Mouse (Mus musculus) mouse embryonic stem cell (cell line): ENCODE data around the gene Gm43552.

Source experiments
- in situ Hi-C, 2 experiments: fragments of 300-500 bp; cut with MboI; formaldehyde crosslinking; loops; 1 replicate in 1 of 2; 3 replicates in 1 of 2; pipeline ENCODE4 v1.14.3; 2019 to 2020; ENCODE audit warnings: low sequenced_read_pairs in 2 of 2, low pct_unique_long_range_greater_than_20kb in 1 of 2, mixed read lengths in 1 of 2; ENCODE audit not compliant: unreplicated experiment in 1 of 2

The Gm43552 gene

GRCm38 (mm10) chr5:65454771-65455170 is 37.9 kb downstream of the Gm43552 start:
- in situ Hi-C loops = no loop called here

DNA sequence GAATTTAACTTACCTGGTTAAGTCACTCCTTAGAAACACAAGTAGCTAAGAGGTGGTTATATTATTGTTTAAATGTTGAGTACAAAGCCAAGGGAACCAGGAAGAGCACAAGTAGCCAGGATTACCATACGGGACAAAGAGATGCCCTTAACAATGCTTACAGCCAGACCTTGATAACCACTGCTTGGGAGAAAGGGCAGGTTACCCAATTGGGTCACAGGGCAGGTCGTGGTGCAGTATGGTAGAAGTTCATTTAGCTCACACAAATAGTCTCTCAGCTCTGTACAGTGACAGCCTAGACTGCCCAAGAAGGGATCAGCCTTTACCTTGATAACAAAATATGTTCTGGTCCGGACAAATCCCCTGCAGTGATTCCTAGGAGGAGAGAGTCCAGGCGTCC is 43.7 kb downstream of the Gm43552 start:
- in situ Hi-C loops = no loop called here

DNA sequence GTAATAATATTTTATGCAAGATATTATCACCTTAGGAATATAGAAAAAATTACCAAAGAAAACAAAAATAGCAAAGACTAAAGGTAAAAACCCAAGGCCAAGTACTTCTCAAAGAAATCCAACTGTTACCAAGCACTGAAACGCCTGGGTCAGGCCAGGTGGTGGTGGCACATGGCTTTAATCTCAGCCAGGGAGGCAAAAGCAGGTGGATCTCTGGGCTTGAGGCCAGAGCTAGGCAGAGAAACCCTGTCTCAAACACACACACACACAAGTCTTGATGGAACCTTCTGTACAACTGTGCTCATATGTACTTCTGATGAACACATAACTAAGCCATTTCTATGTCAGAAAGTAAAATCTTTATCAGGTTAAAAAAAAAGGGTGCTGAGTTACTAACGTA is 44.8 kb downstream of the Gm43552 start:
- in situ Hi-C loops = no loop called here

DNA sequence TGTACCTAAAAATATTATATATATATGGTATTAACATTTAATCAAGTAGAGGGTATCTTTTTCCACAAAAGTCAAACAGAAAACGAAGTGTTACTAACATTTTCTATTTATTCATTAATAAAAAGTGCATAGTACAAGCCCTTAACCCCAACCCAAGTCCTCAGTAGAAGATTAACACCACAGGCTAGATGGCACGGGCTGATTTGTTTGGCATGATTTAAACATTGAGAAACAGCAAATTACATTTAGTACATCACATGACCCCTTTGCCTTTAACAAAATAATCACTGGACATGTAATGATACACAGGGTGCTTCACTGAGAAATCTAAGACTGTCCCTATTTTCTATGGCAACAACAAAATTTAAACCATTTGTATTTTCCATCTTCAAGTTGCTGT is 45.9 kb downstream of the Gm43552 start:
- in situ Hi-C loops = no loop called here

GRCm38 (mm10) chr5:65444981-65445380 is 47.7 kb downstream of the Gm43552 start:
- in situ Hi-C loops = no loop called here

GRCm38 (mm10) chr5:65438041-65438440 is 54.6 kb downstream of the Gm43552 start:
- in situ Hi-C loops = no loop called here

GRCm38 (mm10) chr5:65435806-65436561 is 56.6 kb downstream of the Gm43552 start, which contains the start of gene Ugdh:
Gene Ugdh, minus strand, starts transcription at chr5:65435949.
- in situ Hi-C loops = no loop called here

DNA sequence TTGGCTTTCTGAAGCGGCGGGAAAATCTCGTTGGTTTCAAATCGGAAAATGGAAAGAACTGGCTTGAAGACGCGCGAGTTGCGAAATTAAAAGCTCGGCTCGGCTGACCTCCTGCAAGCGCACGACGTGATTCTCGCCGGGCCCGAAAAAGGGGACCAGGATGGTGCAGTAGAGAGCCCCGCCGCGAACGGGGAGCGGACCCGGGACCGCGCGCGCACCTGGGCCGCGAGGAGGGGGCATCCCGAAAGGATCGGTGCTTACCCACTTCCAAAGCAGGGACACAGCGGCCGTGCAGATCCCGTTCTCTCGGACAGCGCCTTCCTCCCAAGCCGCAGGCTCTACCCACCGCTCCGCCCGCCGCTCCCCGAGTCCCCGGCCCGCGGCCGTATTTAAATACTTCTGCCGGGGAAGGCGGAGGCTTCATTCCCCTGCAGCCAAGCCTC is 57.2 kb downstream of the Gm43552 start:
- in situ Hi-C loops = no loop called here

DNA sequence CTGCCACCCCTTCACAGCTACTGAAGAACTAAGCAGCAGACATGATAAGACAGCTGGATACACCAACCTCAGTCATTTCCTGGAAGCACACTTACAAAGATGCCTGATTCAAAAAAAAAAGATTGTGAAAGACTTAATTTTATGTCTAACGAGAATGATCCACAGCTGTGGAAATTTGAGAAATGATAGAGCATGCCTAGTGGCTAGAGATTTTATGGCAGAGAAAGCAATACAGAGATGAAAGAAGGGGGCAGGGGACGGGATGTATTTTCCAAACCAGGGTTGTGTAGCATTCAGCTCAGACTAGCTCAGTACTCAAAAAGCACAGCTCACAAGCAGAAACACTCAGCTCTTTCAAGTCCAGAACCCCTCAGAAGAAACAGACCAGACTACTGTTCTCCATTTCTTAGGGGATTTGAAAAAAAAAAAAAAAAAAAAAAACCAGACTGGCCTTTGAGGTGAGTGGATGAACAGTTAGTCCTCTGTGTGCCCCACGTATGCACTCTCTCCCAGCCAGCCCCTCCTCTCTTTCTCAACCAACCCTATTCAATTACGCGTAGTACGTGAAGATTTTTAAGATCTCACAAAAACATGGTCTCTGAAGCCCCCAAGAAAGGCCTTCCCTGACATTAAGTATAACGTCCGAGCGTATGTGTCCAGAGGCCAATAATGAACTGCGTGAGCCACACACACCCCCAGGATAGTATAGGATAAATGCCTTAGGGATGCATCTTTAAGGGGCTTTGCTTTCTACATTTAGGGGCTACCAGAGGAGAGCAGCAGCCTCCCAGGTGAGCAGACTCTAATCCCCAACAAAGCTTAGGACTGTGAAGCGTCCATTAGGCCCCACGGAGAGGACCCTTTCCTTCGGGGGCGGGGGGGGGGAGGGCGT is 57.9 kb downstream of the Gm43552 start:
- in situ Hi-C loops = no loop called here

- in situ Hi-C loops = no loop called here
Measured at GRCm38 (mm10) chr5:65429441-65429840, 63.2 kb downstream of the Gm43552 start.

- in situ Hi-C loops = no loop called here
Measured at GRCm38 (mm10) chr5:65428321-65428720, 64.3 kb downstream of the Gm43552 start.

- in situ Hi-C loops = no loop called here
Measured at GRCm38 (mm10) chr5:65425251-65425650, 67.4 kb downstream of the Gm43552 start.

GRCm38 (mm10) chr5:65424215-65424614 is 68.4 kb downstream of the Gm43552 start:
- in situ Hi-C loops = no loop called here

DNA sequence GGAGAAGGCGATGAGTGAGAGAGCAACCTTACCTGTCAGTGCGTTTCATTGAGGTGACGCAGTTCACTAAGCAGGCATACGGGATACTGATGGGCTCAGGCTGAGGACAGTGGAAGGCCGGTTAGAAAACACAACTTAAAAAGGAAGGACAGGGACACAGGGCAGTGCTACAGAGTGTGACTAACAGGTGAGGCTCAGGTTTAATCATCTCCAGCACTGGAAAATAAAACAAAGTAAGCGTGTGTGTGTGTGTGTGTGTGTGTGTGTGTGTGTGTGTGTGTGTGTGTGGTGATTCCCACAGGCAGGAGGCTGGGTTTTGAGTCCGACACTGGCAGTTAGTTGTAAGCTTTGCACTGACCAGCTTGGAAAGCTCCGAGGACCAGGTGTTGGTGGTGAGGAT is 69.8 kb downstream of the Gm43552 start:
- in situ Hi-C loops = no loop called here

- in situ Hi-C loops = no loop called here
Measured at GRCm38 (mm10) chr5:65420822-65421221, 71.8 kb downstream of the Gm43552 start.

DNA sequence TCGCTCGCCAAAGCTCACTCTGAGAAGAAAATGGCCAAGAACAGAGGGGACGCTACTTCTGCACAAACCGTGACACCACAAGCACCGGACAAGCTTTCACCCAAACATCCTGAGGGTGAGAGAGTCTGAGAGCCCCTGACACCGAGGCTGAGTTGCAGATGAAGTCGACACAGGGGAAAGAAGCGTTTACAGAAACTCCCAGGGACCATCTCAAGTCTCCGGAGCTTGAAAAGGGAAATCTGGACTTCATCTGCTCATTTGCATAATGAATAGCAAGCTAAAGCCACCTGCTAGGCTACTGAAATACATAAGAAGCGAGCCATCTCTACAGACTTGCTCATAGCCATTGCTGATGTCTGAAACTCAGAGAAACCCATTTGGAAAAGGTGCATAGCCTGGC is 73.5 kb downstream of the Gm43552 start:
- in situ Hi-C loops = no loop called here

- in situ Hi-C loops = no loop called here
Measured at GRCm38 (mm10) chr5:65415653-65416458, 76.8 kb downstream of the Gm43552 start.

GRCm38 (mm10) chr5:65407989-65408388 is 84.6 kb downstream of the Gm43552 start:
- in situ Hi-C loops = no loop called here
